Mouse (Mus musculus) small intestine, adult 10 weeks (tissue): Measurements from ENCODE around the gene Platr17. TPM values are rescaled to one million over a fixed set of nuclear protein-coding genes. Genes with fewer than 3 reads are reported as not detected.

Source experiments
- polyA plus RNA-seq: library from polyadenylated mRNA; stranded (reverse); fragments of 350-450 nt; fragmentation: Illumina TruSeq; extraction: RNeasy Lipid Tissue Mini Kit (QIAGEN cat#74804); gene quantifications from one replicate; pipeline ENCODE4 v1.2.3, GENCODE M21; 2014; ENCODE audit warnings: low replicate concordance

The Platr17 gene
- polyA plus RNA-seq, result not detected

GRCm38 (mm10) chr17:33904835-33905234 lies at the start of gene Platr17:
Gene Platr17 (plus strand): TSS chr17:33905135.

GRCm38 (mm10) chr17:33873537-33873936 lies 31.4 kb upstream of the Platr17 start, which contains the start of gene Gm7029:
Gene Gm7029 (plus strand): TSS chr17:33873837.

GRCm38 (mm10) chr17:33890533-33891059 lies 14.3 kb upstream of the Platr17 start, which contains the start of gene Kifc1:
Gene Kifc1 (minus strand): TSS chr17:33890661.

GRCm38 (mm10) chr17:33909077-33909868 lies 4.3 kb downstream of the Platr17 start, which contains the start of gene Daxx:
Gene Daxx (plus strand): TSS chr17:33909414.

GRCm38 (mm10) chr17:33915671-33916250 lies 10.8 kb downstream of the Platr17 start, which contains the start of the genes Tapbp and Zbtb22:
Gene Tapbp (plus strand): TSS chr17:33915899.
Gene Zbtb22 (plus strand): TSS chr17:33915904.

GRCm38 (mm10) chr17:33929371-33930279 lies 24.7 kb downstream of the Platr17 start, which contains the start of gene Rgl2:
Gene Rgl2 (plus strand): TSS chr17:33929543.

GRCm38 (mm10) chr17:33940206-33940805 lies 35.4 kb downstream of the Platr17 start, which contains the start of the genes Pfdn6 and Wdr46:
Gene Pfdn6 (minus strand): TSS chr17:33940343.
Gene Wdr46 (plus strand): TSS chr17:33940660.

GRCm38 (mm10) chr17:33951021-33951946 lies 46.3 kb downstream of the Platr17 start, which contains the start of gene B3galt4:
Gene B3galt4 (minus strand): TSS chr17:33951488.

GRCm38 (mm10) chr17:33955555-33956214 lies 50.8 kb downstream of the Platr17 start, which contains the start of the genes Vps52 and Rps18:
Gene Vps52 (plus strand): TSS chr17:33955812.
Gene Rps18 (minus strand): TSS chr17:33956001.

Other genes with a start within 250 kb of the Platr17 start
- gene Hnrnpm, start 218.3 kb upstream of the Platr17 start, polyA plus RNA-seq, result 378 TPM
- gene March2, start 186.5 kb upstream of the Platr17 start, polyA plus RNA-seq, result 10.5 TPM
- gene Rab11b, start 144.6 kb upstream of the Platr17 start, polyA plus RNA-seq, result 16.2 TPM
- 0.67 TPM for gene Angptl4, start 123.3 kb upstream of the Platr17 start, polyA plus RNA-seq
- gene Kank3, start 94.6 kb upstream of the Platr17 start, polyA plus RNA-seq, result 3.9 TPM
- 30.6 TPM for gene Rps28, start 80.6 kb upstream of the Platr17 start, polyA plus RNA-seq
- 20.8 TPM for gene Ndufa7, start 80.6 kb upstream of the Platr17 start, polyA plus RNA-seq
- gene Cd320, start 62.0 kb upstream of the Platr17 start, polyA plus RNA-seq, result 0.85 TPM
- gene Gm7029, start 31.3 kb upstream of the Platr17 start, polyA plus RNA-seq, result not detected
- 2.4 TPM for gene Kifc1, start 14.5 kb upstream of the Platr17 start, polyA plus RNA-seq
- 2.6 TPM for gene Daxx, start 4.3 kb downstream of the Platr17 start, polyA plus RNA-seq
- 57.9 TPM for gene Tapbp, start 10.8 kb downstream of the Platr17 start, polyA plus RNA-seq
- gene Zbtb22, start 10.8 kb downstream of the Platr17 start, polyA plus RNA-seq, result 0.78 TPM
- 2.2 TPM for gene Rgl2, start 24.4 kb downstream of the Platr17 start, polyA plus RNA-seq
- 6.7 TPM for gene Pfdn6, start 35.2 kb downstream of the Platr17 start, polyA plus RNA-seq
- 0.26 TPM for gene Wdr46, start 35.5 kb downstream of the Platr17 start, polyA plus RNA-seq
- not detected for gene B3galt4, start 46.4 kb downstream of the Platr17 start, polyA plus RNA-seq
- gene Vps52, start 50.7 kb downstream of the Platr17 start, polyA plus RNA-seq, result 2.0 TPM
- gene Rps18, start 50.9 kb downstream of the Platr17 start, polyA plus RNA-seq, result 6.8 TPM
- gene H2-K1, start 95.2 kb downstream of the Platr17 start, polyA plus RNA-seq, result 431 TPM
- 0.74 TPM for gene Ring1, start 119.5 kb downstream of the Platr17 start, polyA plus RNA-seq
- gene H2-Ke6, start 122.9 kb downstream of the Platr17 start, polyA plus RNA-seq, result not detected
- 0.48 TPM for gene Slc39a7, start 126.5 kb downstream of the Platr17 start, polyA plus RNA-seq
- gene Rxrb, start 126.7 kb downstream of the Platr17 start, polyA plus RNA-seq, result 0.22 TPM
- gene Col11a2, start 134.3 kb downstream of the Platr17 start, polyA plus RNA-seq, result not detected
- gene H2-Oa, start 187.2 kb downstream of the Platr17 start, polyA plus RNA-seq, result not detected
- 1.6 TPM for gene H2-DMa, start 214.4 kb downstream of the Platr17 start, polyA plus RNA-seq
- gene Brd2, start 217.5 kb downstream of the Platr17 start, polyA plus RNA-seq, result 197 TPM
- gene H2-DMb2, start 238.2 kb downstream of the Platr17 start, polyA plus RNA-seq, result 1.5 TPM
- gene H2-DMb1, start 247.9 kb downstream of the Platr17 start, polyA plus RNA-seq, result 12.1 TPM